Mouse (Mus musculus): ENCODE data around the gene F13a1. TPM values are rescaled to one million over a fixed set of nuclear protein-coding genes. Genes with fewer than 3 reads are reported as not detected.

F13a1 gene
- polyA plus RNA-seq, 1 experiment from 2014 or later: 12.0 TPM

DNA sequence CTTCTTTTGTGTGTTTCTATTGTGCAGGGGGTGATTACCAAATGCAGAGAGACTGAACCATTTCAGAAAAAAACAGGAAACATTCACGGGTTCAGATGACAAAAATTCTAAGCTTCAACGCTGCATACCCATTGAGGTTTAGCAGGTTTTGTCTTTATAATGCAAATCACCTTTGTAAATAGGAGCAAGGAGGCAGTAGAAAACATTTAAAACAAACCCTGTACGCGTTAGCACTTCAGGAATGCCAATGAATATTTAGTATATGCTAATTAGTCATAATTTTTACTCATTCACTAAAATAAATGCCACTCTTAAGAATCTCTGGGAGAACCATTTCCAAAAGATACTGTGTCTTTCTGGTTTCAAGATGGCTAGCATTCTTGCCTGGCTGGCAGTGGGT lies 146.2 kb downstream of the F13a1 start:
- no peak for ATAC-seq (replicated peaks; ENCODE audit: extremely low read depth, insufficient read depth, low FRiP score)
- WGBS: 59% methylated on average over 4 of the region's 4 CpGs

GRCm38 (mm10) chr13:36903447-36903846 lies 146.6 kb downstream of the F13a1 start:
- ATAC-seq (replicated peaks; ENCODE audit: extremely low read depth, insufficient read depth, low FRiP score): no peak
- no peaks in the 10 kb centered on the region for H3K9me3 ChIP-seq (replicated peaks; ENCODE audit: control insufficient read depth, low read length)
- no peak overlapping the region for H3K27ac ChIP-seq (ENCODE audit: low read length)
- 64% methylated on average over 1 of the region's 1 CpGs for WGBS
- H3K4me1 ChIP-seq (ENCODE audit: control insufficient read depth, insufficient read depth, low read length): no peaks in the 10 kb centered on the region; the same call in 1 of the 2 replicates
- no peak overlapping the region for H3K4me3 ChIP-seq (ENCODE audit: low read length)
- no peak overlapping the region for H3K4me2 ChIP-seq (ENCODE audit: low read depth, low read length)
- H3K27me3 ChIP-seq (ENCODE audit: control insufficient read depth, insufficient read depth, low read length): no peaks in the 10 kb centered on the region
- H3K9ac ChIP-seq (ENCODE audit: low read length): no peak overlapping the region
- no peaks in the 10 kb centered on the region for H3K36me3 ChIP-seq (ENCODE audit: control insufficient read depth, insufficient read depth)

More for the DNA sequence above, 146.2 kb downstream of the F13a1 start:
- no peak overlapping the region for H3K27ac ChIP-seq (ENCODE audit: low read length)
- H3K27me3 ChIP-seq (ENCODE audit: control insufficient read depth, insufficient read depth, low read length): no peaks in the 10 kb centered on the region
- no peaks in the 10 kb centered on the region; the same call in 1 of the 2 replicates for H3K4me1 ChIP-seq (ENCODE audit: control insufficient read depth, insufficient read depth, low read length)
- H3K9me3 ChIP-seq (replicated peaks; ENCODE audit: control insufficient read depth, low read length): no peaks in the 10 kb centered on the region
- no peak overlapping the region for H3K4me2 ChIP-seq (ENCODE audit: low read depth, low read length)
- H3K4me3 ChIP-seq (ENCODE audit: low read length): no peak overlapping the region
- no peaks in the 10 kb centered on the region for H3K36me3 ChIP-seq (ENCODE audit: control insufficient read depth, insufficient read depth)
- no peak overlapping the region for H3K9ac ChIP-seq (ENCODE audit: low read length)

DNA sequence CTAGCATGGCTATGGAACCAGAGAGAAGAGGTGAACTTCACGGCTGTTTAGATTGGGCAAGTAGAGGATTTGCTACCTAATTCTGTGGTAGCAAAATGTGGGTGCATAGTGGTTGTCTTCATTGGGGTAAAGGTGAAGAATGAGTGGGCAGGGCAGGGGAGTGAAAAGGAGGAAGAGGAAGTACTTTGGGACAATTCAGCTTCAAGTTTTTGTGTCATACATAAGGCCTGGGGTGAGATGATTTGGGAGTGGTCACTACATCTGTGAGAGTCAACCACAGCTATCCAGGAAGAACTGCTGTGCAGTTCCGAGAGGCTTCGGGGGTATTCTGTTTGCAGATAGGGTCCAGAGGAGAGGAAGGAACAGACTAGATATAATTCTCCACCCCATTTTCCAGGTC lies 148.4 kb downstream of the F13a1 start:
- H3K4me1 ChIP-seq (ENCODE audit: control insufficient read depth, insufficient read depth, low read length): no peaks in the 10 kb centered on the region; the same call in 1 of the 2 replicates
- H3K4me3 ChIP-seq (ENCODE audit: low read length): no peak overlapping the region
- no peak for ATAC-seq (replicated peaks; ENCODE audit: extremely low read depth, insufficient read depth, low FRiP score)
- 93% methylated on average over 3 of the region's 3 CpGs for WGBS
- no peaks in the 10 kb centered on the region for H3K27me3 ChIP-seq (ENCODE audit: control insufficient read depth, insufficient read depth, low read length)
- H3K36me3 ChIP-seq (ENCODE audit: control insufficient read depth, insufficient read depth): no peaks in the 10 kb centered on the region
- no peak overlapping the region for H3K27ac ChIP-seq (ENCODE audit: low read length)
- H3K9me3 ChIP-seq (replicated peaks; ENCODE audit: control insufficient read depth, low read length): no peaks in the 10 kb centered on the region
- H3K4me2 ChIP-seq (ENCODE audit: low read depth, low read length): no peak overlapping the region
- no peak overlapping the region for H3K9ac ChIP-seq (ENCODE audit: low read length)

DNA sequence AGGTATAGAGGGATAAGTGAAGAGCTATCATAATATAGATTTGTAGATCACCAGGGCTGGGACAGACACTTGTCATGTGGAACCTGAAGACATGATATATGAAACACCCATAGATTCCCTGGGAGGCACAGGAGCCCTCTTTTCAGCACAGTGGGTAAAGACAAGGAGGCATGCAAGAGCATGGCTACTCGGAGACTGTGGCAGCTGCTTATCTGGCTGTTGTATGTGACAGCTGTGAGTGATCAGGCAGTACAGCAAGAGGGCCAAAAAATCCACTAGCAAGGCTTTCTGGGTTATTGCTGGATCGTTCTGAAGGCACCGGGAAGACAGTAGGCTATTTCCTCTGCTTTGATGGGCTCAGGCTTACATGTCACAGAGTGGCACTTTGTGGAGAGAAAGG lies 149.0 kb downstream of the F13a1 start:
- H3K27me3 ChIP-seq (ENCODE audit: control insufficient read depth, insufficient read depth, low read length): no peaks in the 10 kb centered on the region
- H3K4me2 ChIP-seq (ENCODE audit: low read depth, low read length): no peak overlapping the region
- H3K27ac ChIP-seq (ENCODE audit: low read length): no peak overlapping the region
- no peaks in the 10 kb centered on the region for H3K9me3 ChIP-seq (replicated peaks; ENCODE audit: control insufficient read depth, low read length)
- no peak overlapping the region for H3K9ac ChIP-seq (ENCODE audit: low read length)
- no peaks in the 10 kb centered on the region; the same call in 1 of the 2 replicates for H3K4me1 ChIP-seq (ENCODE audit: control insufficient read depth, insufficient read depth, low read length)
- no peak overlapping the region for H3K4me3 ChIP-seq (ENCODE audit: low read length)
- no peak for ATAC-seq (replicated peaks; ENCODE audit: extremely low read depth, insufficient read depth, low FRiP score)
- H3K36me3 ChIP-seq (ENCODE audit: control insufficient read depth, insufficient read depth): no peaks in the 10 kb centered on the region
- WGBS: 14% methylated on average over 3 of the region's 3 CpGs

- Histone ChIP-seq H3K4me3 (ENCODE audit: low read length) (no peak overlapping the region), H3K4me1 (ENCODE audit: control insufficient read depth, insufficient read depth, low read length) (no peaks in the 10 kb centered on the region; the same call in 1 of the 2 replicates), H3K36me3 (ENCODE audit: control insufficient read depth, insufficient read depth) (no peaks in the 10 kb centered on the region), H3K9me3 (replicated peaks; ENCODE audit: control insufficient read depth, low read length) (no peaks in the 10 kb centered on the region), H3K4me2 (ENCODE audit: low read depth, low read length) (no peak overlapping the region), H3K27ac (ENCODE audit: low read length) (no peak overlapping the region), H3K27me3 (ENCODE audit: control insufficient read depth, insufficient read depth, low read length) (no peaks in the 10 kb centered on the region), H3K9ac (ENCODE audit: low read length) (no peak overlapping the region)
- ATAC-seq (replicated peaks; ENCODE audit: extremely low read depth, insufficient read depth, low FRiP score): no peak
- WGBS: 49% methylated on average over 3 of the region's 3 CpGs
Measured at GRCm38 (mm10) chr13:36896061-36896460, 154.0 kb downstream of the F13a1 start.

DNA sequence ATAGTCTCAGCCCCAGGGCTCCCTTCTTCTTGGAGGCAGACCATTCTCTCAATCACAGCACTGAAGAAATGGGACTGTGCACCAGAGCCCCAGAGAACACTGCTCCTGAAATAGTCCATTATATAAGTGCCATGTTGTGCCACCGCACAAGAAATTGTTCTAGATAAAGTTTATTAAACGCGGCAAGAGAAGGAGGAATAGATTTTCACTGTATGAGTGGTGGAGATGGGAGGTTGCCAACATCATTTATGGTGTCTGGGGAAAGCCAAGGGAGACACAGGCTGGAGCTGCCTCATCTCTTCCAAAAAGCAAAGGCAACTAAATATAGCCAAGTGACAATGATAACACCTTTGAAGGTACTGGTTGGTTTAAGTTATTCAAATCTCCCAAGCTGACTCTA lies 156.3 kb downstream of the F13a1 start:
- no peaks in the 10 kb centered on the region for H3K9me3 ChIP-seq (replicated peaks; ENCODE audit: control insufficient read depth, low read length)
- no peaks in the 10 kb centered on the region for H3K27me3 ChIP-seq (ENCODE audit: control insufficient read depth, insufficient read depth, low read length)
- WGBS: 80% methylated on average over 3 of the region's 3 CpGs
- no peak overlapping the region for H3K27ac ChIP-seq (ENCODE audit: low read length)
- H3K4me1 ChIP-seq (ENCODE audit: control insufficient read depth, insufficient read depth, low read length): no peaks in the 10 kb centered on the region
- H3K4me2 ChIP-seq (ENCODE audit: low read depth, low read length): no peak overlapping the region
- no peaks in the 10 kb centered on the region for H3K36me3 ChIP-seq (ENCODE audit: control insufficient read depth, insufficient read depth)
- ATAC-seq (replicated peaks; ENCODE audit: extremely low read depth, insufficient read depth, low FRiP score): no peak
- H3K9ac ChIP-seq (ENCODE audit: low read length): no peak overlapping the region
- no peak overlapping the region for H3K4me3 ChIP-seq (ENCODE audit: low read length)

- H3K9ac ChIP-seq (ENCODE audit: low read length): no peak overlapping the region
- no peak overlapping the region for H3K27ac ChIP-seq (ENCODE audit: low read length)
- no peaks in the 10 kb centered on the region for H3K27me3 ChIP-seq (ENCODE audit: control insufficient read depth, insufficient read depth, low read length)
- 76% methylated on average over 1 of the region's 1 CpGs for WGBS
- no peaks in the 10 kb centered on the region for H3K9me3 ChIP-seq (replicated peaks; ENCODE audit: control insufficient read depth, low read length)
- H3K4me2 ChIP-seq (ENCODE audit: low read depth, low read length): no peak overlapping the region
- H3K36me3 ChIP-seq (ENCODE audit: control insufficient read depth, insufficient read depth): no peaks in the 10 kb centered on the region
- no peak overlapping the region for H3K4me3 ChIP-seq (ENCODE audit: low read length)
- ATAC-seq (replicated peaks; ENCODE audit: extremely low read depth, insufficient read depth, low FRiP score): no peak
- H3K4me1 ChIP-seq (ENCODE audit: control insufficient read depth, insufficient read depth, low read length): no peaks in the 10 kb centered on the region
Measured at GRCm38 (mm10) chr13:36892216-36892615, 157.8 kb downstream of the F13a1 start.

- Histone ChIP-seq H3K9me3 (replicated peaks; ENCODE audit: control insufficient read depth, low read length) (no peaks in the 10 kb centered on the region), H3K9ac (ENCODE audit: low read length) (no peak overlapping the region), H3K27ac (ENCODE audit: low read length) (no peak overlapping the region), H3K4me3 (ENCODE audit: low read length) (no peak overlapping the region), H3K4me1 (ENCODE audit: control insufficient read depth, insufficient read depth, low read length) (no peaks in the 10 kb centered on the region), H3K27me3 (ENCODE audit: control insufficient read depth, insufficient read depth, low read length) (no peaks in the 10 kb centered on the region), H3K4me2 (ENCODE audit: low read depth, low read length) (no peak overlapping the region), H3K36me3 (ENCODE audit: control insufficient read depth, insufficient read depth) (no peaks in the 10 kb centered on the region)
- no peak for ATAC-seq (replicated peaks; ENCODE audit: extremely low read depth, insufficient read depth, low FRiP score)
- WGBS: 71% methylated on average over 7 of the region's 7 CpGs
Measured at GRCm38 (mm10) chr13:36885973-36886372, 164.1 kb downstream of the F13a1 start.

DNA sequence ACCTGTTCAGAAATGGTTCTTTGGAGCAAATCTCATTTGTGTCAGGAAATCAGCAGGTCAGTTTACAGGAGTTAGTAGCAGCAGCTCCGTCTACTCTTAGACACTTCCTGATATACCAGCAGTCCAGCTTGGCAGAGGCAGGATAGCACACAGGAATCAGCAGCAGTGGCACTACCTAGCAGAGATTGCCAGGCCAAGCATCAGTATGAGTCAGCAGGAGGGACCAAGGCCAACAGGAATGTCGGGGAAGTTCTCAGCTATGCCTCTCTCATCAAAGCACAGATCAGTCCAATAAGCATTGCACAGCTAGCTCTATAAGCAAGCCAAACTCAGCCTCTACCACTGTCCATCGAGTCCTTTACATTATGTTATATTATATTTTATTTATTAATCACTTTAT lies 210.9 kb downstream of the F13a1 start:
- Histone ChIP-seq H3K9me3 (replicated peaks; ENCODE audit: control insufficient read depth, low read length) (no peaks in the 10 kb centered on the region), H3K4me3 (ENCODE audit: low read length) (no peak overlapping the region), H3K4me2 (ENCODE audit: low read depth, low read length) (no peak overlapping the region), H3K27me3 (ENCODE audit: control insufficient read depth, insufficient read depth, low read length) (no peaks in the 10 kb centered on the region), H3K9ac (ENCODE audit: low read length) (no peak overlapping the region), H3K36me3 (ENCODE audit: control insufficient read depth, insufficient read depth) (no peaks in the 10 kb centered on the region), H3K27ac (ENCODE audit: low read length) (no peak overlapping the region), H3K4me1 (ENCODE audit: control insufficient read depth, insufficient read depth, low read length) (no peaks in the 10 kb centered on the region)
- ATAC-seq (replicated peaks; ENCODE audit: extremely low read depth, insufficient read depth, low FRiP score): no peak
- 62% methylated on average over 3 of the region's 3 CpGs for WGBS

Measured in heart, embryonic 16.5 days (tissue).